Mouse (Mus musculus) lung, postnatal 0 days (tissue): ENCODE measurements at regions not wholly inside any gene's neighbourhood (a gene's known extent, or its start where the extent isn't known, plus 50 kb on each side); places are given as distances from the start of the nearest gene placed in this dataset.

Experiments used
- CTCF ChIP-seq: IDR thresholded peaks from 2 replicates; pipeline ENCODE4 v1.5.1; 2016; ENCODE audit warnings: antibody characterized with exemption, mild to moderate bottlenecking
- EP300 ChIP-seq: IDR thresholded peaks from 2 replicates; pipeline ENCODE4 v1.6.1; 2016; ENCODE audit warnings: antibody characterized with exemption, mild to moderate bottlenecking, control low read depth

DNA sequence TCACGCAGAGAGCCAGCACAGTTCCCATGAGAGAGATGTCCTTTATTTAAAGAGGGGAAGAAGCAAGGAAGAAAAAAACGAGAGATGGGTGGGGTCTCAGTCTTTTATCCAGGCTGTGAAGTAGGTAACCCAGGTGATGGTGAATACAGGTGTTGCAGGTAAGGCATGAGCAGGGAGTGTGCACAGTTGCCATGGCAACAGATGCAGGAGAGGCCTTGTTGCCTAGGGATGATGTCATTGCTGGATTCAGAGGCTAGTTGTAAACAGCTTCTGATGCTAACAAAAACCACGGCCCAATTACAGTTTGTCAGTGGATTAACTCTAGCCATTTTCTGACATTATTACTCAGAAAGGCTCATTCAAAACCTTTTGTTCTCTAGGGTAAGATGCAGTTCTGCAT lies 114.7 kb upstream of the Arhgap24 start:
- TF ChIP-seq CTCF (no peak), EP300 (no peak)
